Mouse (Mus musculus) liver, embryonic 14.5 days (tissue): ENCODE measurements around the gene Sh3pxd2a.

ENCODE experiments used
- CTCF ChIP-seq: IDR thresholded peaks from 2 replicates; pipeline ENCODE4 v1.5.1; 2016; ENCODE audit warnings: antibody characterized with exemption, low read depth, control low read depth
- EP300 ChIP-seq: IDR thresholded peaks from 2 replicates; pipeline ENCODE4 v1.6.1; 2016; ENCODE audit warnings: antibody characterized with exemption, low read depth

GRCm38 (mm10) chr19:47442294-47442627 lies 21.9 kb downstream of the Sh3pxd2a start:
- TF ChIP-seq CTCF (no peak), EP300 (no peak)
